ENCODE assay signal across 26 mouse cellular contexts in the genomic region with DNA sequence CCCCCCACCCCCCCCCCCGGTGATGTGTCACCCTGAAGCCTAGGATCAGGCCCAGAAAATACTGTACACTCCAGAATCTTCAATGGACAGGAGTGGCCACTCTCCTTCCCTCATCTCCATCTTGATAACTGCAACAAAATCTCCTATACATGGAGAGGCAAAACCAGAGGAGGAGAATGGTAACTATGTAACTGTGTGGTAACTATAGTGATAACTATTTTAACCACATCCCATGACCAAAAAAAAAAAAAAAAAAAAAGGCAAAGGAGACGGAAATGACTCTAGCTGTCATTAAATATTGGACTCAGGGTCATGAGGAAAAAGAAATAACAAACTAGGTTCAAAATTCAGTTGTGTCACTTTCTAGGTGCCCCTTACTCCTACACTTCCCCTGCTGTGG.
"Had no signal": no experiment of that assay in that cellular context is flagged by ENCODE, and none has a peak within 500 bp of the region (broad histone marks: within the 10 kb centered on the region; RNA-seq: fewer than 3 reads in every experiment).

No protein-coding gene starts in this region.

- H3K9me3 ChIP-seq: heart, embryonic 13.5 days; heart, embryonic 15.5 days; hindbrain, embryonic 10.5 days; intestine, embryonic 15.5 days; limb, embryonic 10.5 days; limb, embryonic 12.5 days; liver, embryonic 13.5 days; liver, embryonic 15.5 days had no signal

- H3K27me3 ChIP-seq: heart, embryonic 13.5 days; heart, embryonic 15.5 days; hindbrain, embryonic 12.5 days; intestine, embryonic 15.5 days; limb, embryonic 12.5 days; liver, embryonic 13.5 days; liver, embryonic 15.5 days had no signal

- H3K27ac ChIP-seq: gastrocnemius, adult 2 months; heart, adult 2 months; heart, embryonic 13.5 days; heart, embryonic 15.5 days; hindbrain, embryonic 10.5 days; hindbrain, embryonic 12.5 days; hindbrain, embryonic 14.5 days; intestine, embryonic 15.5 days; layer of hippocampus, adult 2 months; left cerebral cortex, adult 2 months; limb, embryonic 10.5 days; limb, embryonic 12.5 days; liver, embryonic 13.5 days; liver, embryonic 15.5 days had no signal

- H3K4me2 ChIP-seq: heart, embryonic 11.5 days; heart, embryonic 13.5 days; heart, embryonic 15.5 days; hindbrain, embryonic 12.5 days; hindbrain, embryonic 14.5 days; intestine, embryonic 15.5 days; limb, embryonic 12.5 days; liver, embryonic 11.5 days; liver, embryonic 13.5 days; liver, embryonic 15.5 days had no signal

- H3K4me3 ChIP-seq: gastrocnemius, adult 2 months; heart, adult 2 months; heart, embryonic 13.5 days; heart, embryonic 15.5 days; hindbrain, embryonic 10.5 days; hindbrain, embryonic 12.5 days; intestine, embryonic 15.5 days; layer of hippocampus, adult 2 months; left cerebral cortex, adult 2 months; limb, embryonic 10.5 days; limb, embryonic 12.5 days; liver, embryonic 13.5 days; liver, embryonic 15.5 days had no signal

- H3K4me1 ChIP-seq: heart, embryonic 13.5 days; heart, embryonic 15.5 days; hindbrain, embryonic 12.5 days; intestine, embryonic 15.5 days; limb, embryonic 10.5 days; limb, embryonic 12.5 days; liver, embryonic 13.5 days; liver, embryonic 15.5 days had no signal

- H3K9ac ChIP-seq: heart, embryonic 13.5 days; heart, embryonic 15.5 days; hindbrain, embryonic 12.5 days; hindbrain, embryonic 14.5 days; intestine, embryonic 15.5 days; limb, embryonic 12.5 days; liver, embryonic 13.5 days; liver, embryonic 15.5 days had no signal

- H3K36me3 ChIP-seq: heart, embryonic 13.5 days; heart, embryonic 15.5 days; hindbrain, embryonic 10.5 days; hindbrain, embryonic 12.5 days; intestine, embryonic 15.5 days; limb, embryonic 10.5 days; limb, embryonic 12.5 days; liver, embryonic 13.5 days; liver, embryonic 15.5 days had no signal

- DNase-seq: gastrocnemius, adult 2 months; gastrocnemius, postnatal 10 days; gastrocnemius, postnatal 25 days; heart, adult 2 months; heart, postnatal 14 days; heart, postnatal 4 days; kidney, adult 18-20 months; kidney, adult 8-10 months; kidney, postnatal 10 days; kidney, postnatal 25 days; kidney, postnatal 4 days; liver; liver, embryonic 13.5 days had no signal
